Mouse (Mus musculus) stomach, embryonic 14.5 days (tissue): ENCODE data around the gene Trim30b. TPM values are rescaled to one million over a fixed set of nuclear protein-coding genes. Genes with fewer than 3 reads are reported as not detected.

Experiments
- polyA plus RNA-seq: library from polyadenylated mRNA; unstranded; fragments of >200 nt; fragmentation: Nextera tagmentation; extraction: Ambion mirVana; gene quantifications from 2 replicates; pipeline ENCODE4 v1.2.1, GENCODE M21; 2014

Gene Trim30b
- polyA plus RNA-seq, 1 experiment from 2014 or later, result 0.22 TPM

Other genes with a start within 250 kb of the Trim30b start
- gene Ubqln5, start 240.1 kb downstream of the Trim30b start, polyA plus RNA-seq, result not detected in 2 replicates
- not detected in 2 replicates for gene Olfr643, start 232.5 kb downstream of the Trim30b start, polyA plus RNA-seq
- not detected in 2 replicates for gene Ubqln3, start 226.6 kb downstream of the Trim30b start, polyA plus RNA-seq
- gene Ubqlnl, start 219.3 kb downstream of the Trim30b start, polyA plus RNA-seq, result not detected in 2 replicates
- gene Olfm5, start 205.1 kb downstream of the Trim30b start, polyA plus RNA-seq, result not detected in 2 replicates
- 0.25 and 0.34 TPM in 2 replicates for gene Olfr648, start 186.5 kb downstream of the Trim30b start, polyA plus RNA-seq
- gene Olfr649, start 173.9 kb downstream of the Trim30b start, polyA plus RNA-seq, result not detected in 2 replicates
- 1.3 and 1.4 TPM in 2 replicates for gene Trim6, start 151.1 kb downstream of the Trim30b start, polyA plus RNA-seq
- gene Trim34a, start 125.4 kb downstream of the Trim30b start, polyA plus RNA-seq, result 1.8 and 1.9 TPM in 2 replicates
- 0.31 and 0.36 TPM in 2 replicates for gene Trim5, start 81.8 kb downstream of the Trim30b start, polyA plus RNA-seq
- gene Trim12a, start 54.4 kb downstream of the Trim30b start, polyA plus RNA-seq, result 6.2 and 7.1 TPM in 2 replicates
- not detected in 2 replicates for gene Trim34b, start 40.4 kb downstream of the Trim30b start, polyA plus RNA-seq
- 2.6 and 3.1 TPM in 2 replicates for gene Trim12c, start 16.5 kb downstream of the Trim30b start, polyA plus RNA-seq
- 0.20 TPM in 1 of 2 replicates, not detected in the other for gene Trim30c, start 31.0 kb upstream of the Trim30b start, polyA plus RNA-seq
- 1.4 and 1.9 TPM in 2 replicates for gene Trim30a, start 95.3 kb upstream of the Trim30b start, polyA plus RNA-seq
- 0.62 and 0.73 TPM in 2 replicates for gene Trim30d, start 138.0 kb upstream of the Trim30b start, polyA plus RNA-seq
- not detected in 2 replicates for gene Olfr651, start 180.2 kb upstream of the Trim30b start, polyA plus RNA-seq
- not detected in 2 replicates for gene Olfr652, start 191.0 kb upstream of the Trim30b start, polyA plus RNA-seq
- gene Olfr653, start 207.4 kb upstream of the Trim30b start, polyA plus RNA-seq, result not detected in 2 replicates
- not detected in 2 replicates for gene Olfr654, start 217.1 kb upstream of the Trim30b start, polyA plus RNA-seq
- gene Olfr655, start 231.9 kb upstream of the Trim30b start, polyA plus RNA-seq, result not detected in 2 replicates
- not detected in 2 replicates for gene Olfr656, start 244.1 kb upstream of the Trim30b start, polyA plus RNA-seq